Mouse (Mus musculus) lung, adult 2 months (tissue): Measurements from ENCODE around the gene Kmt5b. TPM values are rescaled to one million over a fixed set of nuclear protein-coding genes. Genes with fewer than 3 reads are reported as not detected.
A peak's percentile ranks its signal among the peaks of the same experiment; 100 is the strongest.

Experiments used
- DNase-seq: peaks from one replicate; pipeline ENCODE4 v3.0.0; 2022
- H3K4me1 ChIP-seq: fragments of 200-500 bp; 2 replicates; pipeline ENCODE4 v1.6.1; 2011; ENCODE audit warnings: low read length; ENCODE audit not compliant: control insufficient read depth, insufficient read depth
- H3K4me3 ChIP-seq: fragments of 200-500 bp; replicated peaks from 2 replicates; pipeline ENCODE3; 2011; ENCODE audit warnings: low read depth, mild to moderate bottlenecking, control low read depth, low read length; ENCODE audit errors: extremely low read depth
- CTCF ChIP-seq: fragments of 200-500 bp; IDR thresholded peaks from 2 replicates; pipeline ENCODE4 v1.5.1; 2011; ENCODE audit warnings: mild to moderate bottlenecking, low read length, control low read depth; ENCODE audit not compliant: insufficient read depth
- POLR2A ChIP-seq: fragments of 200-500 bp; IDR thresholded peaks from 2 replicates; pipeline ENCODE4 v1.6.1; 2011; ENCODE audit warnings: low read depth, mild to moderate bottlenecking, control low read depth, low read length, borderline replicate concordance; ENCODE audit errors: extremely low read depth
- WGBS: fragments of 180-500 bp; shearing (Covaris S2); methylation state at CpG from one replicate; pipeline ENCODE4 v1.1.7; 2018; 5-methylcytosine and 5-hydroxymethylcytosine counted together
- polyA plus RNA-seq: library from polyadenylated mRNA; depleted of rRNA; stranded (reverse); fragments of >200 nt; gene quantifications from 2 replicates; pipeline ENCODE4 v1.2.3, GENCODE M21; 2012

The Kmt5b gene
- polyA plus RNA-seq, 1 experiment, result 23.7 TPM

DNA sequence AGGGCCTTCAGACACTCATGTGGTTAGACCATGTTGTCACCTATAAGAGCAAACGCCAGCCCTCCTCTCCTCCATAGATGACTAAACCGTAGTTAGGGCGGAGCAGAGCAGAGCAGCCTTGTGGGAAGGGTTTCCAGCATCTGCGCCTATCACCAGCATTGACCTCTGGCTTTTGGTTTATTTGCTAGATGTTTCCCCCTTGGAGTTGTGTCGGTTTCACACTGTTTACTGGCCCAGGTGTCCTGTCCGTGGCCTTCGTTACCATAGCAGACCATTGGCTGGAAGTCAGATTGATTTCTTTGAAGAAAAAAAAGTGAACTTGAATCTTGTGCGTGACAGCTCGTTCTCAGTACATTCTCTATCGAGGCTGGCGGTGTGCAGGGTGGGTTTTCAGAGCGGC, 48.6 kb downstream of the Kmt5b start:
- 0 out of 2 replicates have a peak, but pooled peaks cover 3% of the 10 kb centered on the region for H3K4me1 ChIP-seq
- TF ChIP-seq POLR2A (no peak), CTCF (no peak)
- WGBS, result 79% methylated on average over 12 of the region's 12 CpGs

DNA sequence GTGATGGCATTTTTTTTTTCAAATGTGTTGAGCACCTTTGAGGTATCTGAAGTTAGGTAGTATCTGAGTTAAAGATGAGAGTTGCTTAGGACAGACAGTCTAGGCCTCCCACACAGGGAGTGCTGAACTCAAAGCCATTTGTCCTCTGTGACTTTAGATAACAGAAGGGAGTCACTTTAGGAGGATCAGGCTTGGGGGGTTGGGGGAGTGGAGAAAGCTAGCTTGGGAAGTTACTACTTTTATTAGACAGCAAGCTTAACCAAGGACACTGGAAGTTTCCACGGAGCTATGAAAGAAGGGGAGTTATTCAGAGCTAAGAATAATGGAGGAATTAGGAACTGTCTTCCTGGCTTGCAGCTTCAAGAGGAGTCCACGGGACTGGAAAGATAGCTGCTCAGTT, 51.9 kb downstream of the Kmt5b start:
- Histone ChIP-seq H3K4me3 (no peak overlapping the region), H3K4me1 (no peaks in the 10 kb centered on the region)
- 55% methylated on average over 2 of the region's 2 CpGs for WGBS
- TF ChIP-seq CTCF (no peak), POLR2A (no peak)
- DNase-seq, result no peak

More for the DNA sequence above, 48.6 kb downstream of the Kmt5b start:
- no peak for DNase-seq
- no peak overlapping the region for H3K4me3 ChIP-seq

DNA sequence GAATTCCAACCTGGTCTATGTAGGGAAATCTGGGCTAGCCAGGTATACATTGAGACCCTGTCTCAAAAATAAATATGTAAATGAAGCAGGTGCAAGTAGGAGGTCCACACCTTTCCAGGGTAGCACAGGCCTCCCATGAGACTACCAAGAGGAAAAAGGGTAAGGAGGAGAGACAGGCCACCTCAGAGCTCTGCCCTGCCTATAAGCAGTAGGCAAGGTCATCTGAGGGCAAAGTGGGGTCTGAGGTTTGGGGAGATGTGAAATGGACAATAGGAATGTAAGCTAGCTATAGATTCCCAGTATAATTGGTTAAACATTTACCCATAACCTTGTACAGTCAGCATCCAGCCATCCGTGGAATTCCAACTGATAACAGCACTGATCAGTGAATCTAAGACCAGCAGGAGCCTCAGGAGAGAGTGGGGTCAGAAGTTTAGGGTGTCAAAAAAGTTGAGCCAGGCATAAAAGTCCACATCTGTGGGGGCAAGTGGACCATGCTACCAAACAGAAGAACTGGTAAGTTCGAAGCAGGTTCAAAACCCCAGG, 52.8 kb downstream of the Kmt5b start:
- no peak overlapping the region for H3K4me3 ChIP-seq
- WGBS, result 59% methylated on average over 2 of the region's 2 CpGs
- TF ChIP-seq POLR2A, result no peak
- TF ChIP-seq CTCF, result no peak
- H3K4me1 ChIP-seq, result no peaks in the 10 kb centered on the region
- DNase-seq, result no peak

DNA sequence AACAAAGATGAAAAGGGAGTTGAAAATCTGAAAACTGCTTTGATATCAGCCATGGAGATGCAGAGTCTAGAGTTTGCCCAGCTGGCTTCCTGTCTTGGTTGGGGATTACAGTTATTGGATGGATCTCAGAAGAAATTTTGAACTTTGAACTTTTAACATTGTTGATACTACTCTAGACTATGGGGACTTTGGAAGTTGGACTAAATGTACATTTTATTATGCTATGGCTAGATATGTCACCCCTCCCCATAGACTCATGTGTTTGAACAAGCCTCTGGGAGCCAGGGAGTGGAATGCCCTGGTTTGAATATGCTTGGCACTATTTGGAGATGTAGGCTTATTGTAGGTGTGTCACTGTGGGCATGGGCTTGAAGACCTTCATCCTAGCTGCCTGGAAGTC, 57.8 kb downstream of the Kmt5b start:
- DNase-seq, result no peak
- no peak for TF ChIP-seq POLR2A
- H3K4me1 ChIP-seq, result no peaks in the 10 kb centered on the region
- no peak overlapping the region for H3K4me3 ChIP-seq

DNA sequence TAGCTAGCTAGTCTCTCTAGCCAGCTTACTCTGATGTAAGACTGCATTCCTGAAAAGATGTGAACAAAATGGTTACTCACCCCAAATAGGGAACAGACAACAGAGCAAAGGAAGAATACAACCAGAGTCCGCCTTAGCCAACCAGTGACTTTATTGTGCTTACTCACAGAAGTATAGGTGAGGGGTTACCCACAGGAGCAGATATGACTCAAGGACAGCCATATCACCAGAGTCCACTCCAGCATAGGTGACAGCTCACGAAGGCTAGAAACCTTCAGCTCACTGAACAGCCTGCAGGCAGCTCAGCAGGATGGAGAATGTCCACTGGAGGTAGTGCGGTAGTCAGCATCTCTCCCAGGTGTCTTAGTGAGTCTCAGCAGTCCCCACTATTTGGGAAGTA, 62.6 kb downstream of the Kmt5b start:
- DNase-seq, result no peak
- 83% methylated on average over 3 of the region's 3 CpGs for WGBS
- Histone ChIP-seq H3K4me1 (0 out of 2 replicates have a peak, but pooled peaks cover 6% of the 10 kb centered on the region), H3K4me3 (no peak overlapping the region)
- TF ChIP-seq POLR2A (no peak), CTCF (no peak)

DNA sequence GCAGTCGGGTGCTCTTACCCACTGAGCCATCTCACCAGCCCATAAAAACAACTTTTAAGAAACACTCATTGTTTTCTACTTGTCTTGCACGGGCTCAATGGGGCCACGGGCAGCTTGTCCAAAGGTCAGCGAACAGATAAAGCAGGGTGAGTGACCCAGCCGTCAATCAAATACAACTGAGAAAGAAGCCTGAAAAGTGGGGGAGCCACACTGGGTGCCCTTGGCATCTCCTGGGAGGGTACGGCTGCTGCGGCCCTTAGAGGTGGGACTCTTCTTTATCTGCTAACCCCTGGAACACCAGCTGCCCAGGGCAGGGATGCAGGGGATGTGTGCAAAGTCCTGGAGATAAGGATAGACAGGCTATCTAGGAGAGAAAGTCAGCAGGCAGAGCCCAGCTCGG, 64.5 kb downstream of the Kmt5b start:
- no peak overlapping the region for H3K4me3 ChIP-seq
- H3K4me1 ChIP-seq, result 0 out of 2 replicates have a peak, but pooled peaks cover 6% of the 10 kb centered on the region
- WGBS, result 73% methylated on average over 8 of the region's 8 CpGs
- no peak for DNase-seq
- TF ChIP-seq CTCF, result no peak
- TF ChIP-seq POLR2A, result no peak

DNA sequence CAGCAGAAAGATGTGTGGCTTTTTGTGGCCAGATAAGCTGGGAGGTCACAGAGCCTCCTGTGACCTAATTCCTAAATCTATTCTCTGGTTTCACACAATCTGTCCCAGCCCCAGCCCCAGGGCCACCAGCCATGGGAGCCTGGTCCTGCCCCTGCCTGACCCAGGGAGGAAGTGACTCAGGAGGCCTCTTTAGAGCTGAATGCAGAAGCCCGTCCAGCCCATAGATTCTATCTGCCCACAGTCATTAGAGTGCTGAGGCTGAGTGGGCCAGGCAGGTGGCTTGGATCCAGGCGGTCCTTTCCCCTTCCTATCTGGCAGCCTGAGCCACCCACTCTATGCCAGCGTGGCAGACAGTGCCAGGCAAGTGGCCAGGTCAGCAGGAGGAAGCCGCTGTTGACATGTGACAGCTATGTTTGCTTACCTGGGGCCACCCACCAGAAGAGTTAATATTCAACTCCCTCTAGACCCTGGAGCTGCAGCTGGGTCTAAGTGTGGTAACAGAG, 65.7 kb downstream of the Kmt5b start:
- peak; percentile 82 for DNase-seq
- H3K4me3 ChIP-seq, result no peak overlapping the region
- 0 out of 2 replicates have a peak, but pooled peaks cover 6% of the 10 kb centered on the region for H3K4me1 ChIP-seq
- TF ChIP-seq CTCF (no peak), POLR2A (no peak)
- 16% methylated on average over 4 of the region's 4 CpGs for WGBS

DNA sequence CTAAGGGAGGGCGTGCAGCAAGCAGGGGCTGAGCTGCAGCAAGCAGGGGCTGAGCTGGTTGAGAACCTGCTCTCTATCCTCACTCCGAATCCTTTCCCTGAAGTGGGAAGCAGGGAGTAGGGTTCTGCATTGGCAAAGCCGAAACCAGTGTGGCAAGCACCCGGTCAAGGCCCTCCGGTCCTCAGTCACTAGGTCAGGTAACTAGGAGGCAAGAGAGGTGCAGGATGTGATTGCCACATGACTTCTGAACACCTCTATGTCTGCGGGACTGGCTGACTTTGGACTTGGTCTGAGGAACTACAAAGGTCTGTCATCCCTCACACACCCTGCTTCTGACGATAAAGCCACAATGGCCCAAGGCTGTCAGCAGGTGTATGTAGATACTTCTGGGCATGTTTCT, 67.1 kb downstream of the Kmt5b start:
- H3K4me3 ChIP-seq, result no peak overlapping the region
- DNase-seq, result no peak
- H3K4me1 ChIP-seq, result 0 out of 2 replicates have a peak, but pooled peaks cover 6% of the 10 kb centered on the region
- 78% methylated on average over 7 of the region's 7 CpGs for WGBS
- TF ChIP-seq POLR2A (no peak), CTCF (no peak)

DNA sequence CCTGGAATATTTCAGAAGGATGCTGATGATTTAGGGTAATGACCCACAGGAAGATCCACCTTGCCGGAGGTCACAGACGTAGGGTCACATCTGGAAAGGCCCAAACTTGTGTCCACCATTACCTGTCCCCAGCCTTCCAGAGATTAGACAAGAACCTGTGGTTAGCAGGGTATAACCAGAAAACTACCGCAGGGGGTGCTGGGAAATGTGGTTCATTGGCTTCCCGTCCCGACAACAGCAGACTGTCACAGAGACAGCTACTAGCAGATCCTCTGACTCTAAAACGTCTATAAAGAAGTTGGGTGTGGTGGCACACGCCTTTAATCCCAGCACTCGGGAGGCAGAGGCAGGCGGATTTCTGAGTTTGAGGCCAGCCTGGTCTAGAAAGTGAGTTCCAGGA, 69.6 kb downstream of the Kmt5b start:
- Histone ChIP-seq H3K4me1 (0 out of 2 replicates have a peak, but pooled peaks cover 6% of the 10 kb centered on the region), H3K4me3 (no peak overlapping the region)
- 84% methylated on average over 9 of the region's 9 CpGs for WGBS
- no peak for TF ChIP-seq POLR2A
- no peak for DNase-seq

DNA sequence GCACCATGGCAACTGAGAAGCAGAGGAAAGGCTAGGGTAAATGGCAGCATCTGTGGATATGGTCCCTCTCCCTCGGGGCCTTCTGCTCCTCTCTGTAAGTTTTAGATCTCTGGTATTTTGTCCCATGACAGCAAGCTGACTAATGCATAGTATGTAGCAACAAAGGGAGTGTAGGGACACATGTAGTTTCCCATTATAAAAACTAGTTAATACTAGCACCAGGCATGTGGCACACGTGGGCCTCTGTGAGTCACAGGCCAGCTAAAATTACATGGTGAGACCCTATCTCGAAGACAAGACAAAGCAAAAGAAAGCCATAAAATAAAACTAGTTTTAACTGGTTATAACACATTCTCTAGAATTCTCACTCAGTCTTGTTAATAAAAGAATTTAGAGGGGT, 71.7 kb downstream of the Kmt5b start:
- no peak for DNase-seq
- Histone ChIP-seq H3K4me1 (no peaks in the 10 kb centered on the region), H3K4me3 (no peak overlapping the region)
- no peak for TF ChIP-seq CTCF
- TF ChIP-seq POLR2A, result no peak
- WGBS, result 75% methylated on average over 3 of the region's 3 CpGs

DNA sequence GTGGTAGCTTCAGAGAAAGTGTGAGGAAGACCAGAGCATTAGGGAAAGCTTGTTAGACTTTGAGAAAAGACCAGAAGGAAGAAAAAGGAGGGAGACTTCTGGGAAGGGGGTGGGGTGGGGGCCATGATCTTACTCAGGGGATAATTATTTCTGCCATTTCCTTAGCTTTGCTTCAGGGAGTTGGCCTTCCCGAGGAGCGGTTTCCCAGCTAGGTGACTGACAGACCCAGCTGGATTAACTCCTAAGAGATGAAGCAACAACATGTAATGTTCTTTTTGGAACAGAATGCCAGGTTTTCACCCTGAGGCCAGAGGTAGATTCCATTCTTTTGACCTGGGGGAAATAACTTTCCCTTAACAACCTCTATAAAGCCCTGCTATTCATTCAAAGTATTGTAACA, 72.5 kb downstream of the Kmt5b start:
- no peak overlapping the region for H3K4me3 ChIP-seq
- no peaks in the 10 kb centered on the region for H3K4me1 ChIP-seq
- TF ChIP-seq CTCF (no peak), POLR2A (no peak)
- WGBS, result 31% methylated on average over 2 of the region's 2 CpGs
- no peak for DNase-seq
